Mouse (Mus musculus) lung, adult 2 months (tissue): ENCODE data around the gene 2010106E10Rik.

Experiments
- CTCF ChIP-seq: fragments of 200-500 bp; IDR thresholded peaks from 2 replicates; pipeline ENCODE4 v1.5.1; 2011; ENCODE audit warnings: mild to moderate bottlenecking, low read length, control low read depth; ENCODE audit not compliant: insufficient read depth
- POLR2A ChIP-seq: fragments of 200-500 bp; IDR thresholded peaks from 2 replicates; pipeline ENCODE4 v1.6.1; 2011; ENCODE audit warnings: low read depth, mild to moderate bottlenecking, control low read depth, low read length, borderline replicate concordance; ENCODE audit errors: extremely low read depth

- TF ChIP-seq POLR2A, result no peak
- no peak for TF ChIP-seq CTCF
Measured at GRCm38 (mm10) chrX:112601306-112602120, 106.4 kb downstream of the 2010106E10Rik start.
